Mouse (Mus musculus) adrenal gland, postnatal 4 days (tissue): ENCODE data around the gene Ddx49. TPM values are rescaled to one million over a fixed set of nuclear protein-coding genes. Genes with fewer than 3 reads are reported as not detected.

Experiments
- DNase-seq, 2 experiments: peaks; one replicate each; pipeline ENCODE4 v3.0.0; 2021 to 2022; ENCODE audit warnings: low spot score in 2 of 2, mixed read lengths in 2 of 2
- total RNA-seq, 2 experiments: library from RNA; stranded (reverse); gene quantifications; 2 replicates each; pipeline ENCODE4 v1.2.3; 2021

Ddx49 gene
- total RNA-seq, 2 experiments from 2014 or later, result 83.3 to 86.8 TPM

DNA sequence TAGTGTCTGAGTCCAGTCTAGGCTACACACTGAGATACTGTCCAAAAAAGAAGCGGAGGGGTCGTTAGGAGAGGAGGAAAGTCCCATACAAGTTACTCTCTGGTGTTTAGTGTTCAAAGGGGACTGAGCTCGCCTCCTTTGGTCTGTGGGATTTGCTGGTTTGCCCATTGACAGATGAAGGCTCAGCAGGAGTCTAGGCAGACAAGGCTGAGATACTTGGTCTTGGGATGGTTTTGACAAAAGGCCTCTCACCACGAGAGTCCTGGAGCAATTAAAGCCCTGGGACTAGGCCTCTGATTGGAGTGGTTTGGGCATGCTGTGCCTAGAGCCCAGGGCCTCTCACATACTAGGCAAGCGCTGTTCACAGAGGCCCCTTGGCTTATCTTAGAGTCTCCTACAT, 34.0 kb downstream of the Ddx49 start:
- DNase-seq, result no peak

DNA sequence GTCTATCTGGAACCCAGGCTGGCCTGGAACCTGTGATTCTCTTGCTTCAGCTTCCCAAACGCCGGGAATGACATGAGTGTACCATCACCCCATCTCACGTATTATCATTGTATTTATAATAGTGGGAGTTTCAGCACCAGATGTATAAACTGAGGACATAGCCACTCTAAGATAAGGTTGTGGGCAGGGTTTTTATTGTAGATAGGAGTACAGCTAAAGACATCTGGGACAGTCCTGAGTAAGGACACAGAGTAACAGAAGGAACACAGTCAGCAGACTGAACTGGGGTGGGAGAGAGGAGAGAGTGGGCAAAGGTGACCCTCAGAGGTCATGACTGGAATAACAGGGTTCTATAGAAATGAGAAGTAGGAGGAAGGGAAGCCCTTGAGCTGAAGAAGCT, 34.6 kb downstream of the Ddx49 start:
- DNase-seq, result no peak

DNA sequence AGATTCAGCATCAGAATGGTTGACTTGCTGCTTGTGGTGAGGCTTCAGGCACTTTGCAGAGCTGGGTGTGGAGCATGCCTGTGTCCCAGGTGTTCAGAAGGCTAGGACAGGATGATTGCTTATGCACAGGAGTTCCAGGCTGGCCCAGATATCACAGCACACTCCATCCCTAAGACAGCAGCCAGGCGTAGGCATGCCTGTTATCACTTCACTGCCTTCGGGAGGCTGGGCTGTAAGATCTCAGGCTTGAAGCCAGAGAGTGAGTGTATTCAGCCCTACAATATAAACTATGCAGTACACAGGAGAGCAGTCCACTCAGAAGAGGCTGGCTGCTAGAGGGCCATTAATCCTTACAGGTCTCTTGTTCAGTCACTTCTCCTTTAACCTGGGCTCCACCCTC, 43.2 kb downstream of the Ddx49 start:
- no peak for DNase-seq

DNA sequence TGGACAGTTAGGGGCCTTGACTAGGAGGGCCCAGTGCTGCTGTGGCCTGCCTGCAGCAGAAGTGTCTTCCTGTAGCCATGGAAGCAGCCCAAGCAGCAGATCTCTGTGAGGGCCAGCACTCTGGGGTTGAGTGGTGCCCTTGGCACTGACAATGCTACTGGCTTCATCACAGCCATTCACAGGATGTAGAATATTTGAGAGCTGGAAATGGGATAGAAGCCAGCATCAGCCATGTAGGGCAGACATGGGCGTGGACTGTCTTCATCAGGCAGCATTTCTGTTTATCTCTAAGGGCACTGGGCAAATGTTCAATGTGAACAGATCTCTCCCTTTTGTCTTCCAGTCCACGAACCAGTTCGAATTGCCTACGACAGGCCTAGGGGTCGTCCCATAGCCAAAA, 43.7 kb downstream of the Ddx49 start:
- DNase-seq, result no peak

DNA sequence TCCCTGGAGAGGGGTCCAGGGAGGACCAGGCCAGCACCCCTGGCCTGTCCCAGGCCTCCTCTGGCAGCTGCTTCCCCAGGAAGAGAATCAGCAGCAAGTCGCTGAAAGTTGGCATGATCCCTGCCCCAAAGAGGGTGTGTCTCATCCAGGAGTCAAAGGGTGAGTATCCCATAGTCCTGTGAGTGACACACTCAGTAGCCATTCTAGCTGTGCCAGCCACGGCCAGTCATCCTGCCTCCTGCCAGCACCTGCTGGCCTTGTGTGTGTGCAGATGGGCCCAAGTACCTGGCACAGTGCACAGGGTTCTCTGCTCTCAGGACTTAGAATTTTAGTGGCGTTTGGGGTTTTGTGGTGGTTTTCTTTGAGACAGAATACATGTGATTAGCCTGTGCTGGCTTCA, 44.8 kb downstream of the Ddx49 start:
- DNase-seq, result no peak

DNA sequence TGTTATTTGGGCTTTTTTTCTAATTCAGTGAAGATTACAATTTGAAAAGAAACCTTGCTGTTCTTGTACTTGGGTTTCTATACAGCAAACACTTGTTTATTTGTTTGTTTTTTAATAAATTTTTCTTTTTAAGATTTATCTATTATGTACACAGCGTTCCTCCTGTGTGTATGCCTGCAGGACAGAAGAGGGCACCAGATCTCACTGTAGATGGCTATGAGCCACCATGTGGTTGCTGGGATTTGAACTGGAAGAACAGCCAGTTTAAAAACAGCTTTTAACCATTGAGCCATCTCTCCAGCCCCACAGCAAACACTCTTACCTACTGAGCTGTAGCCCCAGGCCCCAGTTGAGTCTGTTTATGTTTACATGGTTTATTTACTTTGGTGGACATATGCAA, 47.7 kb downstream of the Ddx49 start:
- no peak for DNase-seq

DNA sequence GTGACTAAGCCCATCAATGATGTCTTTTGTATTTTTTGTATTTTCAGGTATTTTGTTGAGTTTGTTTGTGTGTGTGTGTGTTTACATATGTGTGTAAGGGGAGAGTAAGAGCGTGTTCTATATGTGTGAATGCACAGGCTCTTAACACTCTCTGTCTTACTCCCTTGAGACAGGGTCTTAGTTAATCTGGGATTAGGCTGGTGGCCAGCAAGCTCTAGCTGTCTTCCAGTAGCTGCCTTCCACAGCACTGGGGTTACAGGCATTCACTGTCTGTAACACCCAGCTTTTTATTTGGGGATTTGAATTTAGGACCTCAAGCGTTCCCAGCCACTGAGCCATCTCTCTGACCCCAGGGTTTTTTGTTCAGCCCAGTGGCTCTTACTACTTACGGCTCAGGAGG, 54.4 kb downstream of the Ddx49 start:
- DNase-seq, result no peak

DNA sequence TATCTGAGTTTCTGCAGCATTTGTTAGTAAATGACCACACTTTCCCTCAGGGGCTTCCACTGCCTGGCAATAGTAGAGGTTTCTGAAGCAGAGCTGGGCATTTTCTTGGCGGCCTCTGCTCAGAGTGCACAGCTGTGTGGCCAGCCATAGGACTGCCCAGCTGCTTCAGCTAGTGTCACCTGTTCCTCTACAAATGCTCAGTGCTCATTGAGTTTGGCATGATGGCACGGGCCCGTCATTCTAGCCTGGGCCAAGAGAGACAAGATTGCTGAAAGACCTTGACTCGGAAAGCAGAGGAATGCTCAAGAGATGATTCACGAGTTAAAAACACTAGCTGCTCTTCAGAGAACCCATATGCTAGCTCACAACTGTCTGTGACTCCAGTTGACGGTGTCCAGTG, 55.7 kb downstream of the Ddx49 start:
- no peak for DNase-seq

Other genes with a start within 250 kb of the Ddx49 start
- gene Tm6sf2, start 229.6 kb downstream of the Ddx49 start, total RNA-seq, result 1 to 10 TPM in 1 of 2 experiments, under 1 TPM in 1; 0.53 to 4.8 TPM
- under 1 TPM; 0.11 to 0.14 TPM for gene Hapln4, start 219.0 kb downstream of the Ddx49 start, total RNA-seq
- 1 to 10 TPM; 2.4 to 3.6 TPM for gene Ncan, start 181.6 kb downstream of the Ddx49 start, total RNA-seq
- gene Nr2c2ap, start 171.2 kb downstream of the Ddx49 start, total RNA-seq, result 10 to 100 TPM; 23.6 to 26.0 TPM
- 10 to 100 TPM; 15.9 to 18.9 TPM for gene Rfxank, start 163.3 kb downstream of the Ddx49 start, total RNA-seq
- gene Borcs8, start 163.0 kb downstream of the Ddx49 start, total RNA-seq, result 10 to 100 TPM; 55.5 to 56.4 TPM
- 1 to 10 TPM; 1.5 to 1.6 TPM for gene Mef2b, start 162.8 kb downstream of the Ddx49 start, total RNA-seq
- gene Tmem161a, start 130.1 kb downstream of the Ddx49 start, total RNA-seq, result 10 to 100 TPM; 63.4 to 66.8 TPM
- 10 to 100 TPM; 27.8 to 39.2 TPM for gene Slc25a42, start 90.2 kb downstream of the Ddx49 start, total RNA-seq
- gene Sugp2, start 68.3 kb downstream of the Ddx49 start, total RNA-seq, result 10 to 100 TPM; 54.9 to 62.1 TPM
- 10 to 100 TPM; 10.1 to 15.1 TPM for gene Armc6, start 68.0 kb downstream of the Ddx49 start, total RNA-seq
- 10 to 100 TPM; 44.8 to 50.6 TPM for gene Homer3, start 19.7 kb downstream of the Ddx49 start, total RNA-seq
- 100 to 1,000 TPM; 188 to 192 TPM for gene Cope, start within 50 bp of the Ddx49 start, total RNA-seq
- gene Cers1, start 13.3 kb upstream of the Ddx49 start, total RNA-seq, result 1 to 10 TPM; 6.8 to 7.2 TPM
- 1 to 10 TPM in 1 of 2 experiments, under 1 TPM in 1; 0.34 to 1.3 TPM for gene Gdf1, start 27.3 kb upstream of the Ddx49 start, total RNA-seq
- gene Upf1, start 50.8 kb upstream of the Ddx49 start, total RNA-seq, result 10 to 100 TPM; 52.5 to 56.1 TPM
- 1 to 10 TPM in 1 of 2 experiments, under 1 TPM in 1; 0.28 to 1.0 TPM for gene Comp, start 71.1 kb upstream of the Ddx49 start, total RNA-seq
- 10 to 100 TPM; 33.2 to 34.5 TPM for gene Crtc1, start 137.1 kb upstream of the Ddx49 start, total RNA-seq
- 10 to 100 TPM; 18.7 to 20.4 TPM for gene Klhl26, start 174.5 kb upstream of the Ddx49 start, total RNA-seq
- 1 to 10 TPM; 3.6 to 5.0 TPM for gene Tmem59l, start 184.9 kb upstream of the Ddx49 start, total RNA-seq
- under 1 TPM in 1 of 2 experiments, not detected in 1; 0.45 TPM for gene Crlf1, start 190.7 kb upstream of the Ddx49 start, total RNA-seq
- 100 to 1,000 TPM; 105 to 109 TPM for gene Rex1bd, start 204.3 kb upstream of the Ddx49 start, total RNA-seq
- gene Uba52, start 208.3 kb upstream of the Ddx49 start, total RNA-seq, result 1,000 to 10,000 TPM; 1,529 to 1,618 TPM
- 100 to 1,000 TPM; 315 to 322 TPM for gene Fkbp8, start 225.2 kb upstream of the Ddx49 start, total RNA-seq
- gene Kxd1, start 225.5 kb upstream of the Ddx49 start, total RNA-seq, result 10 to 100 TPM; 80.4 to 80.5 TPM
- gene Ell, start 237.0 kb upstream of the Ddx49 start, total RNA-seq, result 10 to 100 TPM; 31.0 to 32.4 TPM